Mouse (Mus musculus) ES-E14 (cell line): ENCODE results near the gene Pcif1. TPM values are rescaled to one million over a fixed set of nuclear protein-coding genes. Genes with fewer than 3 reads are reported as not detected.

Experiments
- DNase-seq: peaks from one replicate; pipeline ENCODE4 v3.0.0-alpha.2; 2013; ENCODE audit warnings: low read depth, low spot score
- H3K27ac ChIP-seq: 2 replicates; pipeline ENCODE4 v1.5.1; 2012; ENCODE audit warnings: low read depth, mild to moderate bottlenecking, low read length, moderate library complexity, mixed read lengths; ENCODE audit not compliant: poor library complexity, insufficient read depth, severe bottlenecking
- H3K36me3 ChIP-seq: 2 replicates; pipeline ENCODE4 v1.6.1; 2012; ENCODE audit warnings: mild to moderate bottlenecking, low read length, moderate library complexity, mixed read lengths; ENCODE audit not compliant: control insufficient read depth, poor library complexity, insufficient read depth, severe bottlenecking
- H3K4me1 ChIP-seq, 2 experiments: fragments of 150-350 bp in 1 of 2; sonication (generic) in 1 of 2; 2 replicates each; pipeline ENCODE4 v1.6.1; 2012; ENCODE audit warnings: low read length in 2 of 2, mild to moderate bottlenecking in 1 of 2, mixed read lengths in 1 of 2; ENCODE audit not compliant: control insufficient read depth in 2 of 2, insufficient read depth in 2 of 2, poor library complexity in 1 of 2
- H3K4me3 ChIP-seq, 2 experiments: fragments of 150-350 bp in 1 of 2; sonication (generic) in 1 of 2; 2 replicates each; pipeline ENCODE4 v1.5.1; 2012; ENCODE audit warnings: low read length in 2 of 2, low read depth in 1 of 2, mild to moderate bottlenecking in 1 of 2, mixed read lengths in 1 of 2; ENCODE audit not compliant: insufficient read depth in 1 of 2, poor library complexity in 1 of 2, severe bottlenecking in 1 of 2
- H3K9ac ChIP-seq: 2 replicates; pipeline ENCODE4 v1.6.1; 2012; ENCODE audit warnings: low read depth, mild to moderate bottlenecking, low read length, mixed read lengths; ENCODE audit not compliant: poor library complexity, insufficient read depth, severe bottlenecking
- H3K9me3 ChIP-seq: fragments of 150-350 bp; sonication (generic); 2 replicates; pipeline ENCODE4 v1.6.1; 2012; ENCODE audit warnings: low read depth, mild to moderate bottlenecking, low read length; ENCODE audit not compliant: control insufficient read depth, insufficient read depth
- CHD2 ChIP-seq: IDR thresholded peaks from 2 replicates; pipeline ENCODE4 v1.6.1; 2014; ENCODE audit warnings: mild to moderate bottlenecking, low read depth, low read length, inconsistent platforms
- HCFC1 ChIP-seq: IDR thresholded peaks from 2 replicates; pipeline ENCODE4 v1.6.1; 2012; ENCODE audit warnings: low read length, inconsistent platforms, borderline replicate concordance; ENCODE audit not compliant: insufficient read depth
- MAFK ChIP-seq: IDR thresholded peaks from 2 replicates; pipeline ENCODE4 v1.6.1; 2014; ENCODE audit warnings: mild to moderate bottlenecking, low read depth, low read length, inconsistent platforms; ENCODE audit not compliant: insufficient read depth
- ZC3H11A ChIP-seq: IDR thresholded peaks from 2 replicates; pipeline ENCODE4 v1.6.1; 2012; ENCODE audit warnings: low read depth, mild to moderate bottlenecking, inconsistent platforms, low read length, borderline replicate concordance
- ZNF384 ChIP-seq: IDR thresholded peaks from 2 replicates; pipeline ENCODE4 v1.6.1; 2012; ENCODE audit warnings: low read depth, low read length, inconsistent platforms
- in situ Hi-C, 2 experiments: fragments of 600-800 bp; cut with MboI; formaldehyde crosslinking; loops; one replicate each; pipeline ENCODE4 v1.15.1; 2025; ENCODE audit warnings: low sequenced_read_pairs in 2 of 2, inconsistent platforms in 1 of 2; ENCODE audit not compliant: unreplicated experiment in 2 of 2
- total RNA-seq: library from RNA; depleted of rRNA; stranded (reverse); fragments of 300-350 nt; gene quantifications from 2 replicates; pipeline ENCODE4 v1.2.3, GENCODE M21; 2012

The Pcif1 gene
- total RNA-seq, 1 experiment: 30.4 TPM

- no peak overlapping the region for H3K27ac ChIP-seq
- no peak overlapping the region for H3K9ac ChIP-seq
- H3K4me1 ChIP-seq: peaks cover 0 to 3% of the 10 kb centered on the region in 2 experiments; a peak in 1 of 4 replicates
- in situ Hi-C loops: no loop called here
- no peak overlapping the region for H3K4me3 ChIP-seq
- TF ChIP-seq HCFC1 (no peak), CHD2 (no peak), MAFK (no peak), ZNF384 (no peak), ZC3H11A (no peak)
- DNase-seq: no peak
- no peaks in the 10 kb centered on the region for H3K36me3 ChIP-seq
- no peaks in the 10 kb centered on the region for H3K9me3 ChIP-seq
These were observed 45.2 kb downstream of the Pcif1 start for GRCm38 (mm10) chr2:164924100-164924857.

- in situ Hi-C loops: no loop called here
- no peak for DNase-seq
- Histone ChIP-seq H3K27ac (no peak overlapping the region), H3K4me1 (peaks cover 0 to 1% of the 10 kb centered on the region in 2 experiments; a peak in 1 of 4 replicates), H3K4me3 (no peak overlapping the region), H3K9me3 (no peaks in the 10 kb centered on the region), H3K9ac (no peak overlapping the region), H3K36me3 (no peaks in the 10 kb centered on the region)
- no peak for TF ChIP-seq ZNF384
- TF ChIP-seq MAFK: no peak
- TF ChIP-seq CHD2: no peak
These were observed 51.8 kb downstream of the Pcif1 start for GRCm38 (mm10) chr2:164930706-164931581.

GRCm38 (mm10) chr2:164933534-164933933, 54.4 kb downstream of the Pcif1 start:
- no peak for DNase-seq
- no peaks in the 10 kb centered on the region for H3K36me3 ChIP-seq

GRCm38 (mm10) chr2:164935991-164936390, 56.9 kb downstream of the Pcif1 start:
- no peak overlapping the region for H3K4me3 ChIP-seq
- no peak overlapping the region for H3K9ac ChIP-seq
- no peaks in the 10 kb centered on the region for H3K36me3 ChIP-seq
- no peak for DNase-seq
- H3K4me1 ChIP-seq: peaks cover 0 to 23% of the 10 kb centered on the region in 2 experiments; a peak in 2 of 4 replicates
- TF ChIP-seq HCFC1 (no peak), CHD2 (no peak), MAFK (no peak)
- in situ Hi-C loops: no loop called here
- H3K9me3 ChIP-seq: no peaks in the 10 kb centered on the region
- H3K27ac ChIP-seq: no peak overlapping the region

More at GRCm38 (mm10) chr2:164933534-164933933, 54.4 kb downstream of the Pcif1 start:
- H3K9ac ChIP-seq: no peak overlapping the region
- H3K27ac ChIP-seq: no peak overlapping the region
- in situ Hi-C loops: no loop called here
- TF ChIP-seq HCFC1: no peak
- TF ChIP-seq ZC3H11A: no peak
- peak; percentile 95 for TF ChIP-seq MAFK
- no peak for TF ChIP-seq ZNF384
- TF ChIP-seq CHD2: no peak
- H3K4me1 ChIP-seq: peaks cover 0 to 10% of the 10 kb centered on the region in 2 experiments; a peak in 2 of 4 replicates
- no peaks in the 10 kb centered on the region for H3K9me3 ChIP-seq
- no peak overlapping the region for H3K4me3 ChIP-seq
